Mouse (Mus musculus) MEL (cell line): ENCODE data around the gene Fasn.

ENCODE experiments used
- CHD2 ChIP-seq: IDR thresholded peaks from 2 replicates; pipeline ENCODE4 v1.6.1; 2011; ENCODE audit warnings: low read length, improper control_type of control experiment
- CTCF ChIP-seq, 3 experiments: IDR thresholded peaks in 2 of 3; conservative IDR thresholded peaks in 1 of 3; 2 replicates each; pipeline ENCODE4 v1.5.1; 2011 to 2012; ENCODE audit warnings: low read length in 3 of 3, low read depth in 2 of 3, mild to moderate bottlenecking in 2 of 3, improper control_type of control experiment in 1 of 3, inconsistent platforms in 1 of 3, mixed read lengths in 1 of 3, moderate library complexity in 1 of 3; ENCODE audit not compliant: control insufficient read depth in 1 of 3, insufficient read depth in 1 of 3, poor library complexity in 1 of 3, severe bottlenecking in 1 of 3
- E2F4 ChIP-seq: IDR thresholded peaks from 2 replicates; pipeline ENCODE4 v1.6.1; 2011; ENCODE audit warnings: low read depth, low read length, improper control_type of control experiment, borderline replicate concordance
- ELF1 ChIP-seq: IDR thresholded peaks from 2 replicates; pipeline ENCODE4 v1.6.1; 2014; ENCODE audit warnings: low read depth, mild to moderate bottlenecking, inconsistent platforms, low read length, improper control_type of control experiment, moderate library complexity
- EP300 ChIP-seq, 2 experiments: IDR thresholded peaks; 2 replicates each; pipeline ENCODE4 v1.6.1; 2011; ENCODE audit warnings: improper control_type of control experiment in 2 of 2, low read length in 2 of 2, low read depth in 1 of 2, mild to moderate bottlenecking in 1 of 2
- POLR2A ChIP-seq, 2 experiments: IDR thresholded peaks; 2 replicates each; pipeline ENCODE4 v1.6.1; 2011 to 2012; ENCODE audit warnings: low read length in 2 of 2, mild to moderate bottlenecking in 2 of 2, control low read depth in 1 of 2, improper control_type of control experiment in 1 of 2, low read depth in 1 of 2, moderate library complexity in 1 of 2; ENCODE audit not compliant: control insufficient read depth in 1 of 2, insufficient read depth in 1 of 2, poor library complexity in 1 of 2
- SMC3 ChIP-seq: IDR thresholded peaks from 2 replicates; pipeline ENCODE4 v1.6.1; 2011; ENCODE audit warnings: low read depth, low read length, improper control_type of control experiment
- TAL1 ChIP-seq: IDR thresholded peaks from 2 replicates; pipeline ENCODE4 v1.6.1; 2012; ENCODE audit warnings: mild to moderate bottlenecking, inconsistent platforms, low read length, moderate library complexity, mixed read lengths
- TCF12 ChIP-seq: IDR thresholded peaks from 2 replicates; pipeline ENCODE4 v1.6.1; 2014; ENCODE audit warnings: low read depth, mild to moderate bottlenecking, inconsistent platforms, low read length, improper control_type of control experiment, moderate library complexity
- USF1 ChIP-seq: IDR thresholded peaks from 2 replicates; pipeline ENCODE4 v1.6.1; 2014; ENCODE audit warnings: low read depth, mild to moderate bottlenecking, inconsistent platforms, low read length, improper control_type of control experiment, moderate library complexity

GRCm38 (mm10) chr11:120820546-120820945, 3.8 kb downstream of the Fasn start:
- TF ChIP-seq TCF12 (no peak), USF1 (no peak), CTCF (IDR thresholded peaks at IDR 0.05 in 2 of 3, conservative IDR thresholded peaks at IDR 0.05 in 1 of 3; ENCODE audit: control insufficient read depth in 1 of 3, insufficient read depth in 1 of 3, low read depth in 2 of 3, low read length in 3 of 3, poor library complexity in 1 of 3, severe bottlenecking in 1 of 3) (no peak), E2F4 (no peak), POLR2A (IDR thresholded peaks at IDR 0.05; ENCODE audit: control insufficient read depth in 1 of 2, insufficient read depth in 1 of 2, low read depth in 1 of 2, low read length in 2 of 2, poor library complexity in 1 of 2) (no peak), ELF1 (no peak), EP300 (IDR thresholded peaks at IDR 0.05; ENCODE audit: low read depth in 1 of 2, low read length in 2 of 2) (no peak), SMC3 (no peak), CHD2 (no peak), TAL1 (no peak)
